Mouse (Mus musculus): ENCODE results near the gene Hdac5. TPM values are rescaled to one million over a fixed set of nuclear protein-coding genes. Genes with fewer than 3 reads are reported as not detected.
A peak's percentile ranks its signal among the peaks of the same experiment; 100 is the strongest.

The Hdac5 gene
- total and polyA plus RNA-seq, 3 experiments: 24.4 to 42.8 (median 30.7) TPM

- H3K4me1 ChIP-seq (ENCODE audit: insufficient read depth, low read depth, low read length): peaks cover 35% of the 10 kb centered on the region
- H3K27me3 ChIP-seq (ENCODE audit: insufficient read depth, low read length): peaks cover 34% of the 10 kb centered on the region
- no peaks in the 10 kb centered on the region for H3K9me3 ChIP-seq (replicated peaks)
- H3K4me3 ChIP-seq (ENCODE audit: low read depth, low read length): no peak overlapping the region
- H3K36me3 ChIP-seq (replicated peaks): peaks cover 14% of the 10 kb centered on the region
- ATAC-seq (ENCODE audit: extremely low read depth, insufficient number of reproducible peaks, low FRiP score, poor library complexity, severe bottlenecking) (no peak), DNase-seq (ENCODE audit: low spot score) (no peak)
- TF ChIP-seq CTCF (IDR thresholded peaks at IDR 0.05; ENCODE audit: low read depth, low read length) (peak; percentile 83), POLR2AphosphoS5 (IDR thresholded peaks at IDR 0.05; ENCODE audit: insufficient replicate concordance, low read depth, low read length) (no peak), TAL1 (conservative IDR thresholded peaks at IDR 0.05; ENCODE audit: low read depth, low read length) (no peak), GATA2 (IDR thresholded peaks at IDR 0.05; ENCODE audit: borderline replicate concordance, low read depth, low read length) (no peak)
Measured at GRCm38 (mm10) chr11:102209742-102210141, 20.2 kb downstream of the Hdac5 start.

DNA sequence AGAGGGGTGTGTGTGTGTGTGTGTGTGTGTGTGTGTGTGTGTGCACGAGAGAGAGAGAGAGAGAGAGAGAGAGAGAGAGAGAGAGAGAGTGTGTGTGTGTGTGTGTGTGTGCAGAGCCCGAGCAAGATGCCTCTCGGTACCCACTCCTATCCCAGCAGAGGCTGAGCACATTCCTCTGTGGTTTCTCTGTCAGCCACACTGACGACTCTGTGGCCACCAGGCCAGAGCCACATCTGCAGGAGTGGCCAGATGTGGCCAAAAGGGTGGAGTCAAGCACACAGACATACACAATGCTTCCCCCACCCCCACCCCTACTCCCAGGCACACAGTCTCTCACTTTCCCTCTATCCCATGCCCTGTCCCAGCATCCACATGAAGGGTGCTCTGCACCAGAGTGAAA lies 21.1 kb downstream of the Hdac5 start:
- 0 out of 2 replicates have a peak, but pooled peaks have one; percentile 9 for TF ChIP-seq TAL1 (conservative IDR thresholded peaks at IDR 0.05; ENCODE audit: low read depth, low read length)
- TF ChIP-seq CTCF (IDR thresholded peaks at IDR 0.05; ENCODE audit: low read depth, low read length): no peak
- ATAC-seq (ENCODE audit: extremely low read depth, insufficient number of reproducible peaks, low FRiP score, poor library complexity, severe bottlenecking) (no peak), DNase-seq (ENCODE audit: low spot score) (no peak)
- peaks cover 25% of the 10 kb centered on the region for H3K27me3 ChIP-seq (ENCODE audit: insufficient read depth, low read length)
- H3K4me3 ChIP-seq (ENCODE audit: low read depth, low read length): no peak overlapping the region
- H3K9me3 ChIP-seq (replicated peaks): no peaks in the 10 kb centered on the region
- H3K4me1 ChIP-seq (ENCODE audit: insufficient read depth, low read depth, low read length): peaks cover 33% of the 10 kb centered on the region
- H3K36me3 ChIP-seq (replicated peaks): peaks cover 22% of the 10 kb centered on the region

- TF ChIP-seq CTCF (IDR thresholded peaks at IDR 0.05; ENCODE audit: low read depth, low read length) (no peak), POLR2AphosphoS5 (IDR thresholded peaks at IDR 0.05; ENCODE audit: insufficient replicate concordance, low read depth, low read length) (no peak), GATA2 (IDR thresholded peaks at IDR 0.05; ENCODE audit: borderline replicate concordance, low read depth, low read length) (no peak), GATA1 (IDR thresholded peaks at IDR 0.05; ENCODE audit: borderline replicate concordance, low read length) (no peak), TAL1 (conservative IDR thresholded peaks at IDR 0.05; ENCODE audit: low read depth, low read length) (no peak)
- no peak for ATAC-seq (ENCODE audit: extremely low read depth, insufficient number of reproducible peaks, low FRiP score, poor library complexity, severe bottlenecking)
- no peak for DNase-seq (ENCODE audit: low spot score)
- H3K27me3 ChIP-seq (ENCODE audit: insufficient read depth, low read length): peaks cover 19% of the 10 kb centered on the region
- no peaks in the 10 kb centered on the region for H3K9me3 ChIP-seq (replicated peaks)
- peaks cover 33% of the 10 kb centered on the region for H3K4me1 ChIP-seq (ENCODE audit: insufficient read depth, low read depth, low read length)
- no peak overlapping the region for H3K4me3 ChIP-seq (ENCODE audit: low read depth, low read length)
- H3K36me3 ChIP-seq (replicated peaks): peaks cover 22% of the 10 kb centered on the region
Measured at GRCm38 (mm10) chr11:102207825-102208777, 21.9 kb downstream of the Hdac5 start.

DNA sequence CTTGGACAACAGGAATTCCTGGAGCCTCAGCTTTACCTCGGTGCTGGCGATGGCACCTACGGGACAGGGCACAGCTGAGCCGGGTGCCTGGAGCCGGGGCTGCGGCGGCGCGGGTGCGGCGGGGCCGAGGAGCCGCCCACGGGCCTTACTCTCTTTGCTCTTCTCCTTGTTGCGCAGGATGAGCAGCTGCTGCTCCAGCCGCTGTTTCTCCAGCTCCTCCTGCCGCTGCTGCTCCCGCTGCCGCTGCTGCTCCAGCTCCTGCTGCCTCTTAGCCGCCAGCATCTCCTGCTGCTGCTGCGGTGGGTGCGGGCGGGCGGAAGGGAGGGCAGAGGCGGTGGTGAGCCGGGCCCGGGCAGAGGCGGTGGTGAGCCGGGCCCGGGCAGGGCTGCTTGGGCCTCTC lies 23.5 kb downstream of the Hdac5 start:
- ATAC-seq (ENCODE audit: extremely low read depth, insufficient number of reproducible peaks, low FRiP score, poor library complexity, severe bottlenecking) (no peak), DNase-seq (ENCODE audit: low spot score) (no peak)
- Histone ChIP-seq H3K27me3 (ENCODE audit: insufficient read depth, low read length) (peaks cover 16% of the 10 kb centered on the region; the same call in 1 of the 2 replicates), H3K9me3 (replicated peaks) (no peaks in the 10 kb centered on the region), H3K4me3 (ENCODE audit: low read depth, low read length) (no peak overlapping the region), H3K36me3 (replicated peaks) (peaks cover 33% of the 10 kb centered on the region), H3K4me1 (ENCODE audit: insufficient read depth, low read depth, low read length) (peaks cover 35% of the 10 kb centered on the region)
- TF ChIP-seq GATA1 (IDR thresholded peaks at IDR 0.05; ENCODE audit: borderline replicate concordance, low read length) (no peak), TAL1 (conservative IDR thresholded peaks at IDR 0.05; ENCODE audit: low read depth, low read length) (no peak), GATA2 (IDR thresholded peaks at IDR 0.05; ENCODE audit: borderline replicate concordance, low read depth, low read length) (no peak), CTCF (IDR thresholded peaks at IDR 0.05; ENCODE audit: low read depth, low read length) (no peak), POLR2AphosphoS5 (IDR thresholded peaks at IDR 0.05; ENCODE audit: insufficient replicate concordance, low read depth, low read length) (no peak)

GRCm38 (mm10) chr11:102201408-102201821 lies 28.6 kb downstream of the Hdac5 start:
- TF ChIP-seq POLR2AphosphoS5 (IDR thresholded peaks at IDR 0.05; ENCODE audit: insufficient replicate concordance, low read depth, low read length) (no peak), GATA1 (IDR thresholded peaks at IDR 0.05; ENCODE audit: borderline replicate concordance, low read length) (no peak), TAL1 (conservative IDR thresholded peaks at IDR 0.05; ENCODE audit: low read depth, low read length) (no peak), CTCF (IDR thresholded peaks at IDR 0.05; ENCODE audit: low read depth, low read length) (no peak), GATA2 (IDR thresholded peaks at IDR 0.05; ENCODE audit: borderline replicate concordance, low read depth, low read length) (no peak)
- peaks cover 12% of the 10 kb centered on the region for H3K4me1 ChIP-seq (ENCODE audit: insufficient read depth, low read depth, low read length)
- peaks cover 73% of the 10 kb centered on the region for H3K36me3 ChIP-seq (replicated peaks)

GRCm38 (mm10) chr11:102199856-102200255 lies 30.1 kb downstream of the Hdac5 start:
- Histone ChIP-seq H3K9me3 (replicated peaks) (no peaks in the 10 kb centered on the region), H3K27me3 (ENCODE audit: insufficient read depth, low read length) (peaks cover 22% of the 10 kb centered on the region), H3K4me1 (ENCODE audit: insufficient read depth, low read depth, low read length) (peaks cover 24% of the 10 kb centered on the region), H3K36me3 (replicated peaks) (peaks cover 81% of the 10 kb centered on the region), H3K4me3 (ENCODE audit: low read depth, low read length) (no peak overlapping the region)
- no peak for DNase-seq (ENCODE audit: low spot score)
- TF ChIP-seq TAL1 (conservative IDR thresholded peaks at IDR 0.05; ENCODE audit: low read depth, low read length) (no peak), GATA1 (IDR thresholded peaks at IDR 0.05; ENCODE audit: borderline replicate concordance, low read length) (no peak), CTCF (IDR thresholded peaks at IDR 0.05; ENCODE audit: low read depth, low read length) (no peak), GATA2 (IDR thresholded peaks at IDR 0.05; ENCODE audit: borderline replicate concordance, low read depth, low read length) (no peak), POLR2AphosphoS5 (IDR thresholded peaks at IDR 0.05; ENCODE audit: insufficient replicate concordance, low read depth, low read length) (no peak)
- ATAC-seq (ENCODE audit: extremely low read depth, insufficient number of reproducible peaks, low FRiP score, poor library complexity, severe bottlenecking): no peak

More at GRCm38 (mm10) chr11:102201408-102201821, 28.6 kb downstream of the Hdac5 start:
- Histone ChIP-seq H3K9me3 (replicated peaks) (no peaks in the 10 kb centered on the region), H3K27me3 (ENCODE audit: insufficient read depth, low read length) (peaks cover 22% of the 10 kb centered on the region), H3K4me3 (ENCODE audit: low read depth, low read length) (no peak overlapping the region)
- no peak for ATAC-seq (ENCODE audit: extremely low read depth, insufficient number of reproducible peaks, low FRiP score, poor library complexity, severe bottlenecking)
- DNase-seq (ENCODE audit: low spot score): no peak

All from G1E (cell line).